Mouse (Mus musculus) monocyte, adult 5-6 weeks (primary cell): ENCODE measurements around the gene Zswim5. TPM values are rescaled to one million over a fixed set of nuclear protein-coding genes. Genes with fewer than 3 reads are reported as not detected.
A peak's percentile ranks its signal among the peaks of the same experiment; 100 is the strongest.
"Not testable (repeated sequence)": the region's sequence is repeated elsewhere in the genome, so short reads cannot be mapped to it uniquely, and the experiment has no call there.

Experiments used
- ATAC-seq: fragments of 153-309, 156-312 bp; replicated peaks from 2 replicates; pipeline ENCODE4 v1.8.0; 2017; ENCODE audit warnings: mild to moderate bottlenecking; ENCODE audit not compliant: low TSS enrichment, insufficient number of reproducible peaks, severe bottlenecking, poor library complexity, low FRiP score
- total RNA-seq: library from RNA; stranded (forward); fragments of 200-1000, 200-491, 200-594 nt; gene quantifications from 3 replicates; pipeline ENCODE4 v1.2.3, GENCODE M21; 2017

Zswim5 gene
- 0.10 to 0.19 TPM in 2 of 3 replicates, not detected in the other for total RNA-seq

DNA sequence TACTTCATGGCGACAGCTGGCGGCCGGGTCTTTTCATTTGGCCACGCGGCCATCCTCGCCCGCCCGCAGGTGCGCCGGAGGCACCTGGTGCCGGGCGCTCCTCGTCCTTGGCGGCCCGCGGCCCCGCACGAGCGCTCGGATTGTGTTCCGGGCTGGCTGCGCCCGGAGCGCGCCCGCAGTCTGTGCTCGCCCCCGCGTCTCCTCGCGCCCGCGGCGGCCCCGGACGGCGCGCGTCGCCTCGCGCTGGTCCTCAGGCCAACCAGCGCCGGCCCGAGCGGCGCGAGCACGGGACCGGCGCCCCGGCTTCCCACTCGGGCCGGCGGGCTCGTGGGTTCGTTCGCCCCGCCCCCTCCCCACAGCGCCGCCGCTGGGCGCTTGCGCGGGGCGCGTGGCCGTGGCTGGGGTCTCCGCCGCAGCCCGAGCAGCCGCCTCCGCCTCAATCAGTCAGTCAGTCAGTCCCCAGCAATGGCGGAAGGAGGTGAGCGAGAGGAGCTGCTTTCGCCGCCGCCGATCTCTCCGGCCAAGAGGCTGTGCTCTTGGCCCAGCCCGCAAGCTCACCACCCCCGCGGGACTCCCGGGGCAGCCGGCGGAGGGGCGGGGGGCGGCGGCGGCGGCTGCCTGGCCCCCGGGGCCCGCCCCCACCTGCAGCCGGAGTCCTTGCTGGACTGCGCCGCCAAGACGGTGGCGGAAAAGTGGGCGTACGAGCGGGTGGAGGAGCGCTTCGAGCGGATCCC is at the start of gene Zswim5:
Gene Zswim5, plus strand, starts transcription at position 382 of the 734 bp plus-strand sequence.
- ATAC-seq, result no peak

GRCm38 (mm10) chr4:116827819-116828218 is 49.4 kb upstream of the Zswim5 start:
- peak; percentile 77; the same call in 1 of the 2 replicates for ATAC-seq

- no peak for ATAC-seq
Observed at GRCm38 (mm10) chr4:116829364-116830069, 47.7 kb upstream of the Zswim5 start.

- no peak for ATAC-seq
Observed at GRCm38 (mm10) chr4:116830070-116830368, 47.2 kb upstream of the Zswim5 start.

DNA sequence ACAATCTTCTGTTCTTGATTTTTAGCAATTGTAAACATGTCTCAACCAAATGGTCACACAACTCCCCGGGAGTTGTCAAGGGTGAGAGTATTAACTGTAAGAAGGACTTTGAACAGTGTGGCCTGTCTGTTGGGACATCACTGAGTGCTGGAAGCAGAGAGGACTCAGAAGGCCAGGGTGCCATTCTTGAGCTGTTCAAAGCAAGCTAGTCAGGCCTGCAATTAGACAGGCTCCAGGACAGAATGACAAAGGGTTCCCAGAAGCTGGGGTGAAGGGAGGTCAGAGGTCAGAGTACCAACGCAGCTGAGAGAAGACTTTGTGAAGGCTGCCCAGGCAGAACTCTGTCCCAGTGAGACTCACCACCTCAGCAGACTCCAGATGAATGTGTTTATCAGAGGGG is 38.2 kb upstream of the Zswim5 start:
- no peak for ATAC-seq

GRCm38 (mm10) chr4:116840096-116840495 is 37.1 kb upstream of the Zswim5 start:
- not testable (repeated sequence) for ATAC-seq

GRCm38 (mm10) chr4:116840841-116841240 is 36.3 kb upstream of the Zswim5 start:
- ATAC-seq, result no peak

DNA sequence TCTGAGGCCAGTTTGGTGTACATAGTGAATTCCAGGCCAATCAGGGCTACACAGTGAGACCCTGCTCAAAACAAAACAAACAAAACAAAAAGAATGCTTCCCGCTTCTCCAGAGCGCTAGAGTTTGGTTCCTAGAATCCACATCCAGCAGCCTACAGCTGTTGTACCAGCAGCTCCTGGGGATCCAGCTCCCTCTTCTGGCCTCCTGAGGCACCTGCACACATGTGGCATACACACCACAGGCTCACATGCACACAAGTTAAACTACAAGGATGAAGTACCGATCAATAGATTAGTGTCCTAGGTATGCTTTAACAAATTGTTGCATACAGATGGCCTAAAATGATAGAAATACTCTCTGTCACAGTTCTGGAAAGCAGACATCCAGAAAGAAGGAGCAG is 32.9 kb upstream of the Zswim5 start:
- ATAC-seq, result no peak

GRCm38 (mm10) chr4:116849901-116850300 is 27.3 kb upstream of the Zswim5 start:
- no peak for ATAC-seq

DNA sequence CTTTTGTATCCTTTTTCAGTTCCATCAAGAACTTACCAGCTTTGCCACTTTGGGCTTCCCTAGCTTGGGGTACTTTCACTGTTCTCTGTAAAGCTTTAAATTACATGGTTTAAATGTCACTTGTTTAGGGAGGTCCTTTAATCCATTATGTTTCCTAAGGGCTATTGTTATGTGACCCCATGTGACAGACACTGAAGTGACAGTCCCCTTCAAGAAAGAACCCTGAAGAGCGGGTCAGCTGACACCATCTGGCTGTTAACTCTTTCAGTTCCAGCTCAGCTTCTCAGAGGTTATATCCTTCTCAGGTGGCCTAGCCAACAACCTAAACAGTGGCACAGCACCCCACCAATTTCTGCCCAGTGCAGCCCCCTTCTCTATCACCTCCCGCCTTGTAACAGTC is 22.9 kb upstream of the Zswim5 start:
- ATAC-seq, result no peak

DNA sequence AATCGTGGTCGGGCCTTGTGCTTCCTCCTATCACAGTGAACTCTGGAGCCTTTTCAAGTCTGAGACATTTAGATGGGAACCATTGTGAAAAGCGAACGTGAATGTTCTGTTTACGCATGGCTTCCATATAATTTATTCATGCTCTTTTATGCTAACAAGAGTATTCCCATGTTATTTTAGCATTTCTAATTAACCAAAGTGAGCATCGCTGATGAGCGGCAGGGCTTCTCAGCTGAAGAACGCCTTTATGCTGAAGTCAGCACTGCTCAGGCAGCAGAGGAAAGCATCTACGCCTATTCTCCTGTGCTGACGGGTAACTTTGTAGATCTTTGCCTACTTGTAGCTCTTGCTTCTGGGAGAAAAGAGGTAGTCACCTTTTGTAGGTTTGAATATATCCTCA is 20.0 kb upstream of the Zswim5 start:
- no peak for ATAC-seq

- ATAC-seq, result no peak
Observed at GRCm38 (mm10) chr4:116859711-116860110, 17.5 kb upstream of the Zswim5 start.

- ATAC-seq, result no peak
Observed at GRCm38 (mm10) chr4:116862023-116862422, 15.2 kb upstream of the Zswim5 start.

DNA sequence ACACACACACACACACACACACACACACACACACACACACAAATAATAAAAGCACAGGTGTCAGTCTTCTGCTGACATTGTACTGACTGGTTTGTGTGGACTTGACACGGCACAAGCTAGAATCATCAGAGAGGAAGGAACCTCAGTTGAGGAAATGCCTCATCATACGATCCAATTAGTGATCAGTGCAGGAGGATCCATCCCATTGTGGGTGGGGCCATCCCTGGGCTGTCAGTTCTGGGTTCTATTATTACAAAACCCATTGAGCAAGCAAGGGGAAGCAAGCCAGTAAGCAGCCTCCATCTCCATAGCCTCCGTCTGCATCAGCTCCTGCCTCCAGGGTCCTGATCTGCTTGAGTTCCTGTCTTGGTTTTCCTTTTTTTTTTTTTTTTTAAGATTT is 7.3 kb upstream of the Zswim5 start:
- ATAC-seq, result no peak

- no peak for ATAC-seq
Observed at GRCm38 (mm10) chr4:116874595-116874994, 2.6 kb upstream of the Zswim5 start.

DNA sequence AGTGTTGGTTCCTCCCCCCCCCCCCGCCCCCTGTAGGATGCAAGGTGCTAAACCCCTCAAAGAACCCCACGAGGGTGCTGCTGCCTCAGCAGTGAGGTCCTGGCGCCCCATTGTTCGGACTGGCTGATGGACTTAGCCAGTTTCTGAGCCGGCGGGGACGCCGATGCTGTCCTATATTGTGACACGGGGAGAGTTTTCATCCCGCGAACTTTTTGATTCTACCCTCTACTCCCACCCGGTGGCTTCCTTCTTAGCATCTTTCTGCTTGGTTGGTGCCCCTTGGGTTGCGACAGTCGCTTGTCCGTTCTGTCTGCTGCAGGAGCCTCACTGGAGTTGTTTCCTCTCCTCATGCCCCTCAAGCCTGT is 564 bp upstream of the Zswim5 start:
- ATAC-seq, result no peak

DNA sequence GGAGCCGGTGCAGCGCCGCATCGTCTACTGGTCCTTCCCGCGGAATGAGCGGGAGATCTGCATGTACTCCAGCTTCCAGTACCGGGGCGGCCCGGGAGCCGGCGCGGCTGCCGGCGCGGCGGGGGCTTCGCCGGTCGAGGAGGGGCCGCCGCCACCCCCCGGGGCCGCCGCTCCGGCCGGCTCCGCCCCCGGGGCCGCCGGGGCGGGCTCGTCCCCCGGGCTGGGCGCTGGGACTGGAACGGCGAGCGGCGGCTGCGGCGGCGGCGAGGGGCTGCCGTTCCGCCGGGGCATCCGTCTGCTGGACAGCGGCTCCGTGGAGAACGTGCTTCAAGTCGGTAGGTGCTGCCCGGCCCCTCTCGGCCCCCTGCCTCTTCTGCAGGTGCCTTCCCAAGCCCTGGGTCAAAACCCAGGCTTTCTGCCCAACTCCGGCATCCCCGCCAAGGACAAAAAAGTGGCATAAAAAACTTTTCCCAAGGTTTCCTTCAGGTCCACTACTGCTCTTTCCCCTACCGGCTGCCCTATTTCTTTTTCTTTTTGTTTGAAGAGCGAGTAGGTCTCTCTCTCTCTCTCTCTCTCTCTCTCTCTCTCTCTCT is 649 bp downstream of the Zswim5 start:
- ATAC-seq, result no peak

DNA sequence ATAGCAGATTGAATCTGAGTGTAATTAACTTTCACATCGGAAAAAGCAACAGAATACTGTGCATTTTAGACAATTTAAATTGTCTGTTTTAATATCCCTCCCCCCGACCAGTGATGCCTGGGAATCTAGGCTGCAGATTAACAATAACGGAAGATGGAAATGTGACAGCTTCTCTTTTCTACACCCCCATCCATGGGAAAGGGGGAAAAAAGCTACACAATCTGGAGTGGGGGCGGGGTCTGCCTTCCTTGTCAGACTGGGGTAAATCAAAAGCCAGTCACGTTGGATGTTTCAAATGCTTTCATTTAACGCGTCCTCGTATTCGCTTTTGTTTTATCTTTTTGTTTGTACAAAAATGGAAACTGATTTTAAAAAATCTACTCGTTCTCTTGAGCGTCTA is 1.3 kb downstream of the Zswim5 start:
- no peak for ATAC-seq

DNA sequence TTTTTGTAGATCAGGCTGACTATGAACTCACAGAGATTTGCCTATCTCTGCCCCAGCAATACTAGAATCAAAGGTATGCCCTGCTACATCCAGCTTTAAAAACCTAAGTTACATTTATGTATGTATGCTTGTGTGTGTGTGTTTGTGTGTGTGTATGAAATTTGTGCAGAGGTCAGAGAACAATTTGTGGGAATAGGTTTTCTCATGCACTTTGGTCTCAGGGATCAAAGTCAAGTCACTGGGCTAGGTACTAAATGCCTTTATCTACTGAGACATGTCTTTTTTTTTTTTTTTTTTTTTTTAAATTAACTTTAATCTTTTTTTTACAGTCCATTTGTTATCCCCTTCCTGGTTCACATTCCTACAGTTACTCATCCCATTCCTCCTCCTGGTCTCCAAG is 5.5 kb downstream of the Zswim5 start:
- no peak for ATAC-seq
